Comparison of ENCODE assay signal across 9 mouse cellular contexts in the genomic region with DNA sequence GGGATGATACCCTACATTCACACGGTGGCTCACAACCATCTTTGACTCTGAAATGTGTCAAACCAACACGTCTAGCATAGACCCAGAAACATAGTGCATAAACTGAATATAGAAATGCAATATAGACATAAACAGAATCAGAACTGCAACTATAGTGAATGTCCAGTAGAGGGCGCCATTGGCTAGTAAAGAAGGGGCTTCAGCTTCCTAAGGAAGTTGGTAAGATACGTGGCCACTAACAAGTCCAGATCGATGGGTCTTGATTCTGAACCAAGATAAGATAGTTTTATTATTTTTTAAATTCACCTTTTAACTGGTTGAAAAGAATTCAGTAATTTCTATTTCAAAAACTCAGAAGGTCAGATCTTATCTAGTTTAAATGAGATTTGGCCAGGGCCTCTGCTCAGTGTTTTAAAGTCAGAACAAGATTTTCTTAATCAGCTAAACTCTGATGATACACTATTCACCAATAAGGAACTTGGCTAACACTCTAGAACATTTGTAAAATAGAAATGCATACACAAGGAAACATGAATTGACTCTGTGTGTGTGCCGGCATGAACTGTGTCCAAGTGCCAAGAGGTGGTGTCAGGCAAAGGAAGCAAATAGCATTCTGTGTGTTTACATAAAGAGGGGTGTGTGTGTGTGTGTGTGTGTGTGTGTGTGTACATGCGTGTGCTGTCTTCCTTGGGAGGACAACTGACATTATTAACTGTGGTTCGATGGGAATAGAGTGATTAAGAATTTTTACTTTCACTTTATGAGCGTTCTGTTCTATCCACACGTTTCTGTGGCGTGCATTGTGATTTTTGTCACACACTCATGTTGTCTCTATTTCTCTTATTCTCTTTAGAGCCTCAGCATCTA. TPM values are rescaled to one million over a fixed set of nuclear protein-coding genes. Genes with fewer than 3 reads are reported as not detected.
DNase-seq lines count a peak whose midpoint lies in the region; ATAC-seq and TF ChIP-seq lines count a peak whose summit lies in the region.
"Had no signal": no experiment of that assay in that cellular context is flagged by ENCODE, and none has a peak within 500 bp of the region (broad histone marks: within the 10 kb centered on the region; RNA-seq: fewer than 3 reads in every experiment).

No protein-coding gene starts in this region.

- peak; percentile 72 for ATAC-seq in erythroblast, adult 5-6 weeks (replicated peaks; ENCODE audit: low FRiP score, poor library complexity, severe bottlenecking)
- ATAC-seq in lung, embryonic 15.5 days (ENCODE audit: borderline replicate concordance, extremely low read depth, low FRiP score, low TSS enrichment): peak; percentile 45; the same call in 1 of the 2 replicates

- H3K4me3 ChIP-seq in bone marrow macrophage, adult 2 months (ENCODE audit: insufficient read depth, low read length): peak overlapping the region; percentile 42
- peak overlapping the region; percentile 25 for H3K4me3 ChIP-seq in lung, embryonic 15.5 days
- H3K4me3 ChIP-seq: limb, embryonic 12.5 days had no signal

- peak overlapping the region; percentile 47 for H3K4me2 ChIP-seq in lung, embryonic 15.5 days
- H3K4me2 ChIP-seq: limb, embryonic 12.5 days had no signal

- H3K9ac ChIP-seq in lung, embryonic 15.5 days: no peak overlapping the region
- H3K9ac ChIP-seq: limb, embryonic 12.5 days had no signal

- H3K27me3 ChIP-seq in lung, embryonic 15.5 days: no peaks in the 10 kb centered on the region
- H3K27me3 ChIP-seq: limb, embryonic 12.5 days had no signal

- peaks cover 13% of the 10 kb centered on the region for H3K4me1 ChIP-seq in bone marrow macrophage, adult 2 months (ENCODE audit: control insufficient read depth, insufficient read depth, low read length)
- peaks cover 4% of the 10 kb centered on the region; the same call in 1 of the 2 replicates for H3K4me1 ChIP-seq in lung, embryonic 15.5 days

- peak overlapping the region; percentile 35 for H3K27ac ChIP-seq in bone marrow macrophage, adult 2 months (ENCODE audit: insufficient read depth, low read depth, low read length)
- H3K27ac ChIP-seq in lung, embryonic 15.5 days: no peak overlapping the region
- H3K27ac ChIP-seq: limb, embryonic 12.5 days had no signal

- H3K36me3 ChIP-seq in lung, embryonic 15.5 days: no peaks in the 10 kb centered on the region
- H3K36me3 ChIP-seq: limb, embryonic 12.5 days had no signal

- WGBS in lung, embryonic 15.5 days: 18% methylated on average over 11 of the region's 11 CpGs

- TF ChIP-seq POLR2A in bone marrow macrophage, adult 2 months (IDR thresholded peaks at IDR 0.05; ENCODE audit: borderline replicate concordance, low read depth, low read length): no peak

- DNase-seq in adrenal gland, adult 18-20 months (ENCODE audit: low spot score in 2 of 2): peak; percentile 32 to 46
- no peak for DNase-seq in adrenal gland, adult 8-10 months
- peak; percentile 94 for DNase-seq in 3T3-L1 (ENCODE audit: low read depth, low spot score)
- peak; percentile 90 for DNase-seq in induced T-regulatory cell, adult 2 months (ENCODE audit: low read depth)
- peak; percentile 63 for DNase-seq in retina, adult 2 months (ENCODE audit: low read depth, low spot score)

- TF ChIP-seq CTCF in bone marrow macrophage, adult 2 months (IDR thresholded peaks at IDR 0.05; ENCODE audit: low read depth, low read length): no peak

- no peaks in the 10 kb centered on the region for H3K9me3 ChIP-seq in lung, embryonic 15.5 days

RNA-seq across cellular contexts. Expression of a gene that starts 19.9 kb away (rescaled TPM):
- total RNA-seq in adrenal gland, adult 18-20 months (2021): 10 to 100 TPM; 65.1 to 69.5 TPM
- total RNA-seq in adrenal gland, adult 8-10 months (2022): 10 to 100 TPM; 66.6 to 95.2 (median 83.9) TPM
- polyA plus RNA-seq in bone marrow macrophage, adult 2 months (2012; ENCODE audit: insufficient read depth, insufficient read length, missing spikeins): 46.5 and 47.2 TPM in 2 replicates
- 20.1 and 25.2 TPM in 2 replicates for total RNA-seq in erythroblast, adult 5-6 weeks (2015; ENCODE audit: low replicate concordance)
- total RNA-seq in erythroblast, adult 5-6 weeks (2017; ENCODE audit: low replicate concordance): 20.9 and 21.9 TPM in 2 replicates
- 67.4 and 70.4 TPM in 2 replicates for polyA plus RNA-seq in lung, embryonic 15.5 days (2015; fragmentation: Nextera tagmentation; extraction: Ambion mirVana)

RNA-seq across cellular contexts. Expression of a gene that starts 22.7 kb away (rescaled TPM):
- 1 to 10 TPM; 1.3 to 1.9 TPM for total RNA-seq in adrenal gland, adult 18-20 months (2021)
- 1 to 10 TPM; 1.3 to 2.7 (median 1.8) TPM for total RNA-seq in adrenal gland, adult 8-10 months (2022)
- 33.5 and 34.6 TPM in 2 replicates for polyA plus RNA-seq in bone marrow macrophage, adult 2 months (2012; ENCODE audit: insufficient read depth, insufficient read length, missing spikeins)
- 0.96 and 8.4 TPM in 2 replicates for total RNA-seq in erythroblast, adult 5-6 weeks (2015; ENCODE audit: low replicate concordance)
- 4.9 and 5.4 TPM in 2 replicates for total RNA-seq in erythroblast, adult 5-6 weeks (2017; ENCODE audit: low replicate concordance)
- 1.4 and 2.4 TPM in 2 replicates for polyA plus RNA-seq in lung, embryonic 15.5 days (2015; fragmentation: Nextera tagmentation; extraction: Ambion mirVana)
- polyA plus RNA-seq: limb, embryonic 12.5 days had no signal

RNA-seq across cellular contexts. Expression of a gene that starts 27.0 kb away (rescaled TPM):
- 1 to 10 TPM; 6.7 to 7.5 TPM for total RNA-seq in adrenal gland, adult 18-20 months (2021)
- 10 to 100 TPM; 10.0 to 18.3 (median 12.8) TPM for total RNA-seq in adrenal gland, adult 8-10 months (2022)
- not detected in 2 replicates for polyA plus RNA-seq in bone marrow macrophage, adult 2 months (2012; ENCODE audit: insufficient read depth, insufficient read length, missing spikeins)
- 2.5 and 6.5 TPM in 2 replicates for total RNA-seq in erythroblast, adult 5-6 weeks (2015; ENCODE audit: low replicate concordance)
- total RNA-seq in erythroblast, adult 5-6 weeks (2017; ENCODE audit: low replicate concordance): 1.7 and 3.2 TPM in 2 replicates
- 27.2 and 28.3 TPM in 2 replicates for polyA plus RNA-seq in lung, embryonic 15.5 days (2015; fragmentation: Nextera tagmentation; extraction: Ambion mirVana)
